Mouse (Mus musculus): ENCODE data around the gene Ap2a1.

Ap2a1 gene

GRCm38 (mm10) chr7:44929204-44930151 is at the start of gene Ap2a1:
Gene Ap2a1 (minus strand): TSS chr7:44929496.
- no peak for TF ChIP-seq NANOG (IDR thresholded peaks at IDR 0.05; ENCODE audit: borderline replicate concordance, low read length)
- TF ChIP-seq POU5F1 (IDR thresholded peaks at IDR 0.05; ENCODE audit: borderline replicate concordance, low read length) = no peak
- no peak for TF ChIP-seq CTCF (conservative IDR thresholded peaks at IDR 0.05; ENCODE audit: low read length)
- peak within 1 kb of the TSS; percentile 99 for H3K4me3 ChIP-seq (replicated peaks; ENCODE audit: low read length)
- peaks cover 17% of the 10 kb centered on the region for H3K36me3 ChIP-seq (ENCODE audit: insufficient read depth, low read length)
- no peaks in the 10 kb centered on the region for H3K9me3 ChIP-seq (ENCODE audit: low read length)
- H3K27me3 ChIP-seq (ENCODE audit: insufficient read depth, low read length) = no peaks in the 10 kb centered on the region
- peaks cover 45% of the 10 kb centered on the region for H3K4me1 ChIP-seq (replicated peaks; ENCODE audit: low read depth, low read length)

- Histone ChIP-seq H3K4me1 (replicated peaks; ENCODE audit: low read depth, low read length) (peaks cover 86% of the 10 kb centered on the region), H3K4me3 (replicated peaks; ENCODE audit: low read length) (no peak overlapping the region), H3K36me3 (ENCODE audit: insufficient read depth, low read length) (peaks cover 80% of the 10 kb centered on the region), H3K9me3 (ENCODE audit: low read length) (no peaks in the 10 kb centered on the region), H3K27me3 (ENCODE audit: insufficient read depth, low read length) (no peaks in the 10 kb centered on the region)
- TF ChIP-seq CTCF (conservative IDR thresholded peaks at IDR 0.05; ENCODE audit: low read length) = no peak
Measured at GRCm38 (mm10) chr7:44978300-44978699, 49.0 kb upstream of the Ap2a1 start.

GRCm38 (mm10) chr7:44975117-44975419 is 45.8 kb upstream of the Ap2a1 start:
- TF ChIP-seq POU5F1 (IDR thresholded peaks at IDR 0.05; ENCODE audit: borderline replicate concordance, low read length) = no peak
- TF ChIP-seq CTCF (conservative IDR thresholded peaks at IDR 0.05; ENCODE audit: low read length) = no peak
- Histone ChIP-seq H3K27me3 (ENCODE audit: insufficient read depth, low read length) (no peaks in the 10 kb centered on the region), H3K4me3 (replicated peaks; ENCODE audit: low read length) (peak overlapping the region; percentile 3; the same call in 1 of the 2 replicates), H3K9me3 (ENCODE audit: low read length) (no peaks in the 10 kb centered on the region), H3K36me3 (ENCODE audit: insufficient read depth, low read length) (peaks cover 67% of the 10 kb centered on the region), H3K4me1 (replicated peaks; ENCODE audit: low read depth, low read length) (peaks cover 81% of the 10 kb centered on the region)

- H3K4me3 ChIP-seq (replicated peaks; ENCODE audit: low read length) = peak within 1 kb of the TSS; percentile 83
- peaks cover 65% of the 10 kb centered on the region for H3K36me3 ChIP-seq (ENCODE audit: insufficient read depth, low read length)
- no peaks in the 10 kb centered on the region for H3K27me3 ChIP-seq (ENCODE audit: insufficient read depth, low read length)
- H3K4me1 ChIP-seq (replicated peaks; ENCODE audit: low read depth, low read length) = peaks cover 80% of the 10 kb centered on the region
- TF ChIP-seq POU5F1 (IDR thresholded peaks at IDR 0.05; ENCODE audit: borderline replicate concordance, low read length) (no peak), NANOG (IDR thresholded peaks at IDR 0.05; ENCODE audit: borderline replicate concordance, low read length) (no peak), CTCF (conservative IDR thresholded peaks at IDR 0.05; ENCODE audit: low read length) (no peak)
- H3K9me3 ChIP-seq (ENCODE audit: low read length) = no peaks in the 10 kb centered on the region
Measured at GRCm38 (mm10) chr7:44974383-44975116, 45.3 kb upstream of the Ap2a1 start, which contains the start of gene Cpt1c. Gene Cpt1c (minus strand): TSS chr7:44974851.

- Histone ChIP-seq H3K4me3 (replicated peaks; ENCODE audit: low read length) (peak overlapping the region; percentile 83), H3K27me3 (ENCODE audit: insufficient read depth, low read length) (no peaks in the 10 kb centered on the region), H3K4me1 (replicated peaks; ENCODE audit: low read depth, low read length) (peaks cover 73% of the 10 kb centered on the region), H3K36me3 (ENCODE audit: insufficient read depth, low read length) (peaks cover 58% of the 10 kb centered on the region), H3K9me3 (ENCODE audit: low read length) (no peaks in the 10 kb centered on the region)
- TF ChIP-seq NANOG (IDR thresholded peaks at IDR 0.05; ENCODE audit: borderline replicate concordance, low read length) = no peak
- TF ChIP-seq POU5F1 (IDR thresholded peaks at IDR 0.05; ENCODE audit: borderline replicate concordance, low read length) = no peak
- no peak for TF ChIP-seq CTCF (conservative IDR thresholded peaks at IDR 0.05; ENCODE audit: low read length)
Measured at GRCm38 (mm10) chr7:44973415-44974130, 44.3 kb upstream of the Ap2a1 start.

- H3K27me3 ChIP-seq (ENCODE audit: insufficient read depth, low read length) = no peaks in the 10 kb centered on the region
- peak overlapping the region; percentile 81 for H3K4me3 ChIP-seq (replicated peaks; ENCODE audit: low read length)
- peaks cover 51% of the 10 kb centered on the region for H3K36me3 ChIP-seq (ENCODE audit: insufficient read depth, low read length)
- H3K9me3 ChIP-seq (ENCODE audit: low read length) = no peaks in the 10 kb centered on the region
- no peak for TF ChIP-seq CTCF (conservative IDR thresholded peaks at IDR 0.05; ENCODE audit: low read length)
- TF ChIP-seq POU5F1 (IDR thresholded peaks at IDR 0.05; ENCODE audit: borderline replicate concordance, low read length) = no peak
- TF ChIP-seq NANOG (IDR thresholded peaks at IDR 0.05; ENCODE audit: borderline replicate concordance, low read length) = no peak
- H3K4me1 ChIP-seq (replicated peaks; ENCODE audit: low read depth, low read length) = peaks cover 61% of the 10 kb centered on the region
Measured at GRCm38 (mm10) chr7:44971142-44971541, 41.8 kb upstream of the Ap2a1 start.

GRCm38 (mm10) chr7:44970231-44970691 is 41.0 kb upstream of the Ap2a1 start:
- Histone ChIP-seq H3K36me3 (ENCODE audit: insufficient read depth, low read length) (peaks cover 52% of the 10 kb centered on the region), H3K4me3 (replicated peaks; ENCODE audit: low read length) (peak overlapping the region; percentile 81), H3K4me1 (replicated peaks; ENCODE audit: low read depth, low read length) (peaks cover 54% of the 10 kb centered on the region), H3K9me3 (ENCODE audit: low read length) (no peaks in the 10 kb centered on the region), H3K27me3 (ENCODE audit: insufficient read depth, low read length) (no peaks in the 10 kb centered on the region)
- TF ChIP-seq NANOG (IDR thresholded peaks at IDR 0.05; ENCODE audit: borderline replicate concordance, low read length) = no peak

- Histone ChIP-seq H3K9me3 (ENCODE audit: low read length) (no peaks in the 10 kb centered on the region), H3K36me3 (ENCODE audit: insufficient read depth, low read length) (peaks cover 72% of the 10 kb centered on the region), H3K4me3 (replicated peaks; ENCODE audit: low read length) (peak overlapping the region; percentile 55), H3K27me3 (ENCODE audit: insufficient read depth, low read length) (no peaks in the 10 kb centered on the region), H3K4me1 (replicated peaks; ENCODE audit: low read depth, low read length) (peaks cover 42% of the 10 kb centered on the region)
- TF ChIP-seq CTCF (conservative IDR thresholded peaks at IDR 0.05; ENCODE audit: low read length) (no peak), NANOG (IDR thresholded peaks at IDR 0.05; ENCODE audit: borderline replicate concordance, low read length) (no peak), POU5F1 (IDR thresholded peaks at IDR 0.05; ENCODE audit: borderline replicate concordance, low read length) (no peak)
Measured at GRCm38 (mm10) chr7:44966638-44967037, 37.3 kb upstream of the Ap2a1 start.
